Mouse (Mus musculus) liver, embryonic 14.5 days (tissue): Measurements from ENCODE around the gene Lfng. TPM values are rescaled to one million over a fixed set of nuclear protein-coding genes. Genes with fewer than 3 reads are reported as not detected.

Experiments used
- ATAC-seq: fragments of 200-750 bp; cut with Nextera tagmentation; 2 replicates; pipeline ENCODE4 v1.8.0; 2017; ENCODE audit warnings: moderate number of reproducible peaks, mild to moderate bottlenecking, moderate library complexity; ENCODE audit not compliant: insufficient read depth
- DNase-seq, 3 experiments: peaks; one replicate each; pipeline ENCODE4 v3.0.0-alpha.2; 2012 to 2013; ENCODE audit warnings: low read depth in 3 of 3, low spot score in 3 of 3
- H3K27ac ChIP-seq: fragments of 300-500 bp; sonication (generic); 2 replicates; pipeline ENCODE4 v1.5.1; 2014; ENCODE audit warnings: moderate library complexity, mild to moderate bottlenecking, control low read depth, inconsistent platforms
- H3K27me3 ChIP-seq: fragments of 300-500 bp; sonication (generic); 2 replicates; pipeline ENCODE4 v1.6.1; 2014; ENCODE audit warnings: mild to moderate bottlenecking, low read length, moderate library complexity; ENCODE audit not compliant: control insufficient read depth, insufficient read depth
- H3K36me3 ChIP-seq: fragments of 300-500 bp; sonication (generic); replicated peaks from 2 replicates; pipeline ENCODE4 v1.6.1; 2014; ENCODE audit warnings: low read depth; ENCODE audit not compliant: control insufficient read depth, insufficient read depth
- H3K4me1 ChIP-seq, 2 experiments: fragments of 200-500 bp in 1 of 2; fragments of 300-500 bp in 1 of 2; sonication (generic) in 1 of 2; replicated peaks; 2 replicates each; pipeline ENCODE4 v1.6.1; 2012 to 2014; ENCODE audit warnings: antibody characterized with exemption in 1 of 2, inconsistent platforms in 1 of 2, low read length in 1 of 2; ENCODE audit not compliant: control insufficient read depth in 2 of 2, insufficient read depth in 2 of 2
- H3K4me2 ChIP-seq: fragments of 300-500 bp; sonication (generic); 2 replicates; pipeline ENCODE4 v1.6.1; 2014; ENCODE audit warnings: low read depth, mild to moderate bottlenecking, control low read depth, moderate library complexity
- H3K4me3 ChIP-seq, 2 experiments: fragments of 200-500 bp in 1 of 2; fragments of 300-500 bp in 1 of 2; sonication (generic) in 1 of 2; 2 replicates each; pipeline ENCODE4 v1.5.1; 2012 to 2014; ENCODE audit warnings: low read depth in 2 of 2, low read length in 2 of 2, mild to moderate bottlenecking in 2 of 2, control low read depth in 1 of 2, inconsistent platforms in 1 of 2, moderate library complexity in 1 of 2; ENCODE audit not compliant: insufficient read depth in 1 of 2
- H3K9ac ChIP-seq: fragments of 300-500 bp; sonication (generic); replicated peaks from 2 replicates; pipeline ENCODE4 v1.6.1; 2014; ENCODE audit warnings: mild to moderate bottlenecking, control low read depth, moderate library complexity
- H3K9me3 ChIP-seq: fragments of 300-500 bp; sonication (generic); 2 replicates; pipeline ENCODE4 v1.6.1; 2016; ENCODE audit warnings: low read length, mixed read lengths; ENCODE audit not compliant: control insufficient read depth
- CTCF ChIP-seq: IDR thresholded peaks from 2 replicates; pipeline ENCODE4 v1.5.1; 2016; ENCODE audit warnings: antibody characterized with exemption, low read depth, control low read depth
- EP300 ChIP-seq: IDR thresholded peaks from 2 replicates; pipeline ENCODE4 v1.6.1; 2016; ENCODE audit warnings: antibody characterized with exemption, low read depth
- WGBS: fragments of 180-500 bp; shearing (Covaris S2); extraction: QIAGEN DNeasy Blood & Tissue Kit; methylation state at CpG from one replicate; pipeline ENCODE4 v1.1.7; 2014; ENCODE audit not compliant: insufficient replicate concordance; 5-methylcytosine and 5-hydroxymethylcytosine counted together
- polyA plus RNA-seq, 2 experiments: library from polyadenylated mRNA; depleted of rRNA in 1 of 2; stranded (reverse) in 1 of 2; unstranded in 1 of 2; fragments of >200 nt; fragmentation: Nextera tagmentation in 1 of 2; extraction: Ambion mirVana in 1 of 2; gene quantifications; 2 replicates each; pipeline versions ENCODE4 v1.2.1 to v1.2.3; 2012 to 2014

Gene Lfng
- polyA plus RNA-seq, 2 experiments, result 9.9 to 12.1 TPM

DNA sequence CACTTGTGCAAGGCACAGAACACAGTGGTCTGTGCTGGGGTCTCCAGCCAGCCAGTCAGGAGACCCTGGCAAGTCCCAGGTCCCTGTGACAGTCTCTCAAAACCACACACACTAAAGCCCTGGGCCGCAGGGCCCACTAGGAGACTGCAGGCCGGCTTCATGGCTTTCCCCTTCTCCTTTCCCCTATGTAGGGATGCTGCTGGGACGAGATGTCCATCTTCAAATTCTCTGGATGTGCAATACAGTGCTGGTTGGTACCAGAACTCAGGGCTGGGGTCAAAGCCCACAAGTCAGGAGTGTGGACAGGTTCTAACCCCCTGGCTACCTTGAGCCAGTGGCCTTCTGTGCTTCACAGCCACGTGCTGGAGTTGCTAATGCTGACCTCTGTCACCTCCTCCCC, 40.8 kb upstream of the Lfng start:
- 71% methylated on average over 4 of the region's 4 CpGs for WGBS
- no peak for DNase-seq
- H3K4me1 ChIP-seq, result peaks cover 21 to 39% of the 10 kb centered on the region in 2 experiments

DNA sequence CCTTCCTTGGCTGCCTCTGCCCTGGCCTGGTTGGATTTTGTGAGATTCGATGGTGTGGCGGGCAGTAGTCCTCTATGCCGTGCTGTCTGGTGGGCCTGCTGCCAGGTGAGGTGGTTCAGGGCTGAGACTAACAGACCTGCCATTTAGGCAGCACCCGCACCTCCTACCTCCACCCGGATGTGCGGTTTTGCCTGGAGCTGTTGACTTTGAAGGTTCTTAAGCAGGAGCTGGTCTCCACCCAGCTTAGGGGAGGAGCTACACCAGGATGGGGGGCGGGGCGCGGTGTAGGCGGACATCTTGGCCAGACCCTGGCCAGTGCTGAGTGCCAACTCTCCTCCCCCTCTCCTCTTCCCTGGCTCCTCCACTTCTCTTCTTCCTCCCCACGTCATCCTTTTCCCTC, 39.8 kb upstream of the Lfng start:
- H3K4me3 ChIP-seq, result no peak overlapping the region
- H3K9ac ChIP-seq, result no peak overlapping the region
- peak overlapping the region; percentile 42; the same call in 1 of the 2 replicates for H3K27ac ChIP-seq
- no peaks in the 10 kb centered on the region for H3K27me3 ChIP-seq
- peak overlapping the region; percentile 28; the same call in 1 of the 2 replicates for H3K4me2 ChIP-seq
- DNase-seq (peak; percentile 53 to 57 (median 57)), ATAC-seq (peak; percentile 55)
- H3K36me3 ChIP-seq, result no peaks in the 10 kb centered on the region
- peaks cover 21 to 39% of the 10 kb centered on the region in 2 experiments for H3K4me1 ChIP-seq
- H3K9me3 ChIP-seq, result no peaks in the 10 kb centered on the region
- no peak for TF ChIP-seq CTCF
- no peak for TF ChIP-seq EP300
- 39% methylated on average over 11 of the region's 11 CpGs for WGBS

More for the DNA sequence above, 40.8 kb upstream of the Lfng start:
- H3K27ac ChIP-seq, result no peak overlapping the region
- no peaks in the 10 kb centered on the region for H3K27me3 ChIP-seq
- no peak for ATAC-seq
- no peak overlapping the region for H3K4me3 ChIP-seq
- no peaks in the 10 kb centered on the region for H3K9me3 ChIP-seq
- no peaks in the 10 kb centered on the region for H3K36me3 ChIP-seq
- no peak overlapping the region for H3K9ac ChIP-seq
- no peak overlapping the region for H3K4me2 ChIP-seq
- TF ChIP-seq EP300 (no peak), CTCF (no peak)

DNA sequence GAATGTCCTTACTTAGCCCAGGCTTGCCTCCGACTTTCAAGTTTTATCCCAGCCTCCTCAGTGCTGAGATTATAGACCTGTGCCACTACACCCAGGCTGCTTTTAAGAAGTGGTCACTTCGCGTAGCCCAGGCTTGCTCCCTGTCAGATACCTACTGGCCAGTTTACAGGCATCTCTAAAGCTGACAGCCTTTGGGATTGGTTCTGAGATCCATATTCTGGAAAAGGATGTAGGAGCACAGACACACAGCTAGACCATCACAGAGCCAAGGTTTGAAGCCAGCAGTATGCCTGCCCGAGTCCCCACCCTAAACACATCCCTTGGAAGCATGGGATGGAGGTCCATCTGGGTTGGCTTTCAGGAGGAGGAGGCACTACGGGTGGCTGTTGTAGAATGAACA, 39.4 kb upstream of the Lfng start:
- no peaks in the 10 kb centered on the region for H3K9me3 ChIP-seq
- DNase-seq (no peak), ATAC-seq (no peak)
- H3K36me3 ChIP-seq, result no peaks in the 10 kb centered on the region
- H3K4me3 ChIP-seq, result no peak overlapping the region
- peaks cover 21 to 39% of the 10 kb centered on the region in 2 experiments for H3K4me1 ChIP-seq
- no peak overlapping the region for H3K9ac ChIP-seq
- no peak for TF ChIP-seq EP300
- TF ChIP-seq CTCF, result no peak
- H3K27ac ChIP-seq, result no peak overlapping the region
- no peak overlapping the region for H3K4me2 ChIP-seq
- no peaks in the 10 kb centered on the region for H3K27me3 ChIP-seq
- WGBS, result 74% methylated on average over 5 of the region's 5 CpGs

GRCm38 (mm10) chr5:140568321-140568970, 38.7 kb upstream of the Lfng start:
- 24% methylated on average over 10 of the region's 10 CpGs for WGBS
- Histone ChIP-seq H3K4me2 (no peak overlapping the region), H3K36me3 (no peaks in the 10 kb centered on the region), H3K27me3 (no peaks in the 10 kb centered on the region), H3K9me3 (no peaks in the 10 kb centered on the region), H3K4me3 (no peak overlapping the region), H3K27ac (no peak overlapping the region), H3K9ac (no peak overlapping the region), H3K4me1 (peaks cover 21 to 39% of the 10 kb centered on the region in 2 experiments)
- no peak for ATAC-seq
- TF ChIP-seq CTCF, result peak; percentile 93
- TF ChIP-seq EP300, result no peak
- DNase-seq, result peak; percentile 39 to 50 (median 43)

DNA sequence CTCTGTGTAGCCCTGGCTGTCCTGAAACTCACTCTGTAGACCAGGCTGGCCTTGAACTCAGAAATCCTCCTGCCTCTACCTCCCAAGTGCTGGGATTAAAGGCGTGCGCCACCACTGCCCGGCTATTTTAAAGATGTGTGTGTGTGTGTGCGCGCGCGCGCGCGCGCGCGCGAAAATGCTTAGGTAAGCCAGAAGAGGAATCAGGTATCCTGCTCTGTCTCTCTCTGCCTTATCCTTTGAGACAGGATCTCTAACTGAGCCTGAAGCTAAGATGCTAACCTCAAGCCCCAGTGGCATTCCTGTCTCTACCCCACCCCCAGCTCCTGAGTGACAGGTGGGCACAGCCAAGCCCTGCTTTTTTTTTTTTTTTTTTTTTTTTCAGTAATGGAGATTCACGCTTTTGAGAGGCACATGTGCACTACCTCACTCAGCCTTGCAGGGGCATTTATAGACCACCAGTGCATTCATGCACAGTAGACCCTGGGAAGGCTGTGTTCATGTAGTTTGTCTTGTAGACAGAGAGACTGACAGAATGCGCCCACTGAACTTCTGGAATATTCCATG, 38.0 kb upstream of the Lfng start:
- Histone ChIP-seq H3K27me3 (no peaks in the 10 kb centered on the region), H3K9me3 (no peaks in the 10 kb centered on the region), H3K36me3 (no peaks in the 10 kb centered on the region), H3K27ac (no peak overlapping the region), H3K9ac (no peak overlapping the region), H3K4me2 (no peak overlapping the region), H3K4me3 (no peak overlapping the region), H3K4me1 (peaks cover 19 to 37% of the 10 kb centered on the region in 2 experiments)
- TF ChIP-seq CTCF (no peak), EP300 (no peak)
- WGBS, result 68% methylated on average over 16 of the region's 16 CpGs
- DNase-seq, result no peak
- no peak for ATAC-seq
